Mouse (Mus musculus): ENCODE data around the gene Gm21721. TPM values are rescaled to one million over a fixed set of nuclear protein-coding genes. Genes with fewer than 3 reads are reported as not detected.
"Not testable (repeated sequence)": the region's sequence is repeated elsewhere in the genome, so short reads cannot be mapped to it uniquely, and the experiment has no call there.

Gene Gm21721
- not detected in 2 replicates for polyA plus RNA-seq (2012; rRNA removed)

DNA sequence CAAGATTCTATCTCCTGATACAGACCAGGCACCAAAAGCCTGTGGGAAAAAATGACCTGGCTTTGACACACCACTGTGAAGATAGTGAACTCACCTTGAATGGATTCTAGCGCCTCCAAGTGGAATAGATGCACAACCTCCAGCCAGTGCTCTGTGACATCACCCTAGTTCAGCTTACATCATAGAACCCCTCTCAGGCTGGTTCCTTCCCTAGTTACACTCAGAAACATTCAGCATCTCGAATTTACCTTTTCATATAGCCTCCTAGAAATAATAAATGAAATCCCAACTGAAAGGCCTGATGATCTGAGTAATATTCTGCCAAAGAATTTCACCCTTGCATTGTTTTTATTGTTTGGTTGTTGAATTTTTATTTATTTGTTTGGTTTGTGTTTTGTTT is at the start of gene Gm21721:
Gene Gm21721, minus strand, starts transcription at position 101 of the 400 bp plus-strand sequence.
- not testable (repeated sequence) for DNase-seq (ENCODE audit: extremely low spot score in 1 of 2, low spot score in 1 of 2)

Other genes starting within 250 kb of the Gm21721 start
- not detected in 2 replicates for gene Gm21292, start 68.3 kb downstream of the Gm21721 start, polyA plus RNA-seq (2012; rRNA removed)
- gene Gm21812, start 145.0 kb upstream of the Gm21721 start, polyA plus RNA-seq (2012; rRNA removed) = not detected in 2 replicates
- gene Gm21874, start 214.0 kb upstream of the Gm21721 start, polyA plus RNA-seq (2012; rRNA removed) = not detected in 2 replicates

Data from frontal cortex, adult 2 months (tissue).